Mouse (Mus musculus) A20 (cell line): ENCODE measurements around the gene Aoc1.

ENCODE experiments used
- DNase-seq: peaks from one replicate; pipeline ENCODE4 v3.0.0-alpha.2; 2011; ENCODE audit warnings: low read depth, low spot score

Aoc1 gene

GRCm38 (mm10) chr6:48872596-48872995 lies at the start of gene Aoc1:
Gene Aoc1 (plus strand): TSS chr6:48872896.
- no peak for DNase-seq

GRCm38 (mm10) chr6:48825016-48825415 lies 47.7 kb upstream of the Aoc1 start:
- DNase-seq = no peak

DNA sequence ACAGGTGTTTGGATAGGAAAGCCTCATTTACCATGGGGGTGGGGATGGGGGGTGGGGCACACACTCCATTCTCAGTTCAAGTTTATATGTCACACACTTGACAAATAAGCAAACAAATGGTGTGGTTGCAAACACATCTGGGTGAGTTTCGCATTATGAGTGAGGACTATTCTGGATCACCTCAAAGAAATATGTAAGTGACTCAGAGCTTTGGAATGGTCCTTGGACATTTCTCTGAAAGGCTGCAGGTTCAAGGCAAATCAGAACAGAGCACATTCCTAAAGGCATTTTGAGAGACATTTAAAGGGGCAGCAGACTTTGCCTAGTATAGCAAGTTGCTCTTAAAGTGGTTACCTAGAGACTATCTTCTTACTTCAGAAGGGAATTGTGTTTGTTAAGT lies 43.7 kb upstream of the Aoc1 start:
- peak; percentile 55 for DNase-seq

DNA sequence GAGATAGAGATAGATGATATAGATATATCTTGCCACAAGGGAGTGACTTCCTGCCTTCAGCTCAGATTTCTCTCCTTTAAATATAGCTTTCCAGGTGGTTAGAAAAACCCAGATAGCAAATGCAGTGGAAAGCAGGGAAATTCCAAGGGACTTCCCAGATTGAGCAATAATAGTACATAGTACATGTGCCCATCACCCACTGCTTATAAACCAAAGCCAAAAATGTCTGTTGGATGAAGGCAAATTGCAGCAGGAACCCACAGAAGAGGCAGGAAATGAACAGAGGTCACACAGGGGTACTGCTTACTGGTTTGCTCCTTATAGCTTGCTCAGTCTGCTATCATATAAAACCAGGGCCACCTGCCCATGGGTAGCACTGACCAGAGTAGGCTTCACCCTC lies 43.0 kb upstream of the Aoc1 start:
- peak; percentile 62 for DNase-seq

DNA sequence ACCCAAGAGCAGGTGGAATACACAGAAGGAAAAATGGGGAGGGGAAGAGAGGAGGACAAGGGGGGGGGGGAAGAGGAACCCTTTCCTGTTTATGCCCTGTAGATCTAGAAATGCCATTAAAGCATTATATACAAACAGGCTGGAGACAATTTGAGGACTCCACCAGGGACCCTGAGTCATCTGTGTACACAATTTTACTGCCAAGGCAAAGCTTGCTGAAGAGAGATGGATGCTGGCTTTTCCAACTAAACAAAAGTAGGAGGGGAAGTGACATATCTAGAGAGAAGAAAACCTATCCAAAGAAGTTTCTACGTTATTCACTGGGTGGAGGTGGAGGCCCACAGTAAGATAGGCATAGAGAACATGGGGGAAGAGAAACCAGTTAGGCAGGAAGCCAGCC lies 42.5 kb upstream of the Aoc1 start:
- DNase-seq = no peak

GRCm38 (mm10) chr6:48831141-48831540 lies 41.6 kb upstream of the Aoc1 start:
- no peak for DNase-seq

GRCm38 (mm10) chr6:48832426-48832825 lies 40.3 kb upstream of the Aoc1 start:
- DNase-seq = peak; percentile 43

GRCm38 (mm10) chr6:48833515-48833914 lies 39.2 kb upstream of the Aoc1 start:
- no peak for DNase-seq

GRCm38 (mm10) chr6:48835241-48835640 lies 37.5 kb upstream of the Aoc1 start:
- no peak for DNase-seq

DNA sequence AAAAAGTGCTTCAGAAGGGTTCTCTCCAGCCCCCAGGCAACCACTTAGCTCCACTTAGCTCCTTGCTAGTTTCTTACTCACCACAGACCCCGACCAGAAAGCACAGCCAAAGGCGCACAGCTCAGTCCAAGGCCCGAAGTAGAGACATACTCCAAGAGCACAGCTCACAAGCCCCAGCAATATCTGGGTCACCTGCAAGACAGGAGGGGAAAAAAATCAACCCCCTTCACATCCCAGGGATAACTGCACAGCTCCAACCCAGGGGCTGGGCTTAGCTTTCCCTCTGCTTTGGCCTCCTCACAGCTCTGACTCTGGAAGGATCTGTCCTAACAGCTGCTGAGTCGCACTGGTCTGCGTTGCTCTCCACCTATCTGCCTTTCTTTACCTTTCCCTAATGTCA lies 36.5 kb upstream of the Aoc1 start:
- DNase-seq = no peak

DNA sequence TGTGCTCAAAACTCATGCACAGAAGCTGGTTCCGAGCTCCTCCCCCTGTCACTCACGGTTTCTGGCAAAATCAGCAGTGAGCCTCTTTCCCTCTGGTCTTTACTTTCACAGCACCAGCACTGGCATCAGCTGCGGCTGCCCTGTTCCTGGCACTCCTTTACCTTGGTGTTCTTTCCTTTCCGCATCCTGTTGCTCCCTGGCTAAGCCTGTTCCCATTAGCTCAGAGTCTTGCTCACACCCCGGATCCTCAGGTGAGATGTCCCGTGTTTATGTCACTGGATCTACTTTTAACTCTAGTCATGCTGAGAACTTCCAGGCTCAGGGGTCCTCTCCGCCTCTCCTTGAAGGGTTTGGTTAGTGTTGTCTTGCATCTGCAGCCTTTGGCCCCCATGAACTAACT lies 35.2 kb upstream of the Aoc1 start:
- DNase-seq = no peak

GRCm38 (mm10) chr6:48838321-48839080 lies 34.2 kb upstream of the Aoc1 start:
- no peak for DNase-seq

GRCm38 (mm10) chr6:48840371-48840969 lies 32.2 kb upstream of the Aoc1 start, which contains the start of gene Tmem176a:
Gene Tmem176a (plus strand): TSS chr6:48840919.
- no peak for DNase-seq

GRCm38 (mm10) chr6:48840973-48841625 lies 31.6 kb upstream of the Aoc1 start, which contains the start of gene Tmem176b:
Gene Tmem176b (minus strand): TSS chr6:48841496.
- peak; percentile 13 for DNase-seq

- peak; percentile 61 for DNase-seq
Observed at GRCm38 (mm10) chr6:48842111-48842842, 30.4 kb upstream of the Aoc1 start.

DNA sequence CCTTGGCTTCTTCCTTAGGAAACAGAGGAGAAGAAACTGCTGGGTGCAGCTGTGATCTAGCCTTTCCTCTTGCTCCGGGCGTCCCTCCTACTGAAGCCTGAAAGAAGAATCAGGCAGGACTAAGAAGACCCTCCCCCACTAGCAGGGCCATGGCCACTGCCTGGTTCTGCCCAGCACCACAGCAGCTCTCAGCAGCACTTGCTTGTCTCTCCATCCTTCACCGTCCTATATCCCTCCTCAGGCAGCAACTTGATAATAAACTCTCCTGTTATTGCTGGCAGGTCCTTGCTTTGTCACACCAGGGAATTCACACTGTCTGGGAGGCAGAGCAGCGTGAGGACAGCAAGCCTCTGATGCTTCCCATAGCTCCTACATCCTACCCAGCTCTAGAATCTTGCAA lies 27.6 kb upstream of the Aoc1 start:
- DNase-seq = no peak

GRCm38 (mm10) chr6:48851820-48852491 lies 20.7 kb upstream of the Aoc1 start:
- DNase-seq = no peak

DNA sequence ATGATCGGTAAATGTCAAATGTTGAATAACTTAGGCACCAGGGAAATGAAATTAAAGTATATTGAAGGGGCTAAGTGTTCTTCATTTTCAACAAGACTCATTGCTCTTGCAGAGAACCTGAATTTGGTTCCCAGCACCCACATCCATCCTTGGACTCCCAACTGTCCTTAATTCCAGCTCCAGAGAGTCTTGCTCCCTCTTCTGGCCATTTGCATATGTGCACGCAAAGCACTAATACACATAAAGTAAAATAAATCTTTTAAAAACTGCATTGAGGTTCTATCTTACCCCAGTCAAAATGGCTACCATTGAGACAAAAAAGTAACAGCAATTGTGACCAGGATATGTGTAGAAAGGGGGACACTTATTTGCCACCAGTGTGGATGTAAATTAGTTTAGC lies 18.5 kb upstream of the Aoc1 start:
- DNase-seq = no peak

DNA sequence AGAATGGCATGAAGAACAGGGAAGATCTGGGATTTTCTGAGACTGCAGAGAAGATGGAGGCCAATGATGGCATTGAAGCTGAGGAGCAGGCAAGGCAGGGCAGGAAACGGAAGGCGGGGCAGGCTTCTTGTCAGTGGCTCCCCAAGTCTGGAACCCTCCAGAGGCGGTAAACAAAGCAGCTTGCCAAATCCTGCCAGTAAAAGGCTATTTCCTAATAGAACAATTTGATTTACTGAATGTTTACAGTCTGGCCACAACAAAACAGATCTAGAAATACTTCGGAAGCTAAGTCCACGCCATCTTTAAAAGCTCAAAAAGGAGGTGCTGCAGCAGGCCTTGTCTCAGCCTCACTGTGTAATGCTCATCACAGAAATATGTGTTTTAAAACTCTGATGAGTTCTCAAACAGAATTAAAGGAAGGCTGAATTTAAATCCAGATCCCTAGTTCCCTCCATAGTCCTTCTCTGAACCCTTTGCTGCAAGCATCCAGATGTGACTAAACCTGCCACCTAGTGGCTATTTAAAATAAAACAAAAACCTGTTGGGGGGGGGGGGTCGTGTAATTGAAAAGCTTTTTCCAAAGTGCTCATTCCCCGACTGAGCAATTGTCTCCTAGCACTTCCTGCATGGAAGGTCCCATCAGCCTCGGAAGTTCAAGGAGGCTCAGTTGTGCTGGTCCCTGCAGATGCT lies 14.9 kb upstream of the Aoc1 start:
- DNase-seq = peak; percentile 24

DNA sequence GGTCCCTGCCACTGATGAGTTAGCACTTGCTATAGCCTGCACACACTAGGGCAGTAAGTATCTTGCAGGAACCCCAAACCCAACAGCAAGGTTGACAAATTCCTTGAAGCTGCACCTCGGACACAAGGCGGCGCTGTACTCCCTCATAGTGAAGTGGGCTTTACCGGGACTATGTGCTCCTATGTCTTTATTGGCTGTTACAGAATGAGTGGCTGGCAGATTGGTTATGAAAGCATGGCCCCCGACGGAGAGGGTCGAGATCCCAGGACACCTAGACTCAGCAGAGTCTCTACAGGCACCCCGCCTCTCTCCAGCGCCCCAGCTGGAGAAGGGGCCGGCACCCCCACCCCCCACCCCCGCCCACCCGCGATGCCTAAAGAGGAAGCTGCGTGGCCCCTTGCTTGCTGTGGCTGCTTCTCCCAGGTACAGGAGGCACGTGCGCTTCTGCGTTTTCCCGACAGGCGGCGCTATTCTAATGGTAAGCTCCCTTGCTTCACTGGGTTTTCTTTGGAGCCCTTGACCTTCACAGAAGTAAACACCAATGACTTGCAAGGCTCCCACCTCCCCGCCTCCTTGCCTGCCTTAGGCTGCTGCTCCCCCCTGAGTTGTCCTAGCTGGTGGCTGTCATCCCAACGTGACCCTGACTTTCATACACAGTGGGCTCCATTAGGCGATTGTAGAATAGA lies 12.4 kb upstream of the Aoc1 start:
- DNase-seq = peak; percentile 85
